Mouse (Mus musculus): Measurements from ENCODE around the gene Rbm19.

- no peak for TF ChIP-seq CTCF (IDR thresholded peaks at IDR 0.05; ENCODE audit: borderline replicate concordance, insufficient read depth, low read length)
- TF ChIP-seq POLR2A (IDR thresholded peaks at IDR 0.05; ENCODE audit: low read depth, low read length), result no peak
Observed at GRCm38 (mm10) chr5:120214511-120214910, 98.2 kb downstream of the Rbm19 start.

Data from embryonic fibroblast, embryonic 13.5 days (primary cell).